Comparison of ENCODE assay signal across 12 mouse cellular contexts in the genomic region with DNA sequence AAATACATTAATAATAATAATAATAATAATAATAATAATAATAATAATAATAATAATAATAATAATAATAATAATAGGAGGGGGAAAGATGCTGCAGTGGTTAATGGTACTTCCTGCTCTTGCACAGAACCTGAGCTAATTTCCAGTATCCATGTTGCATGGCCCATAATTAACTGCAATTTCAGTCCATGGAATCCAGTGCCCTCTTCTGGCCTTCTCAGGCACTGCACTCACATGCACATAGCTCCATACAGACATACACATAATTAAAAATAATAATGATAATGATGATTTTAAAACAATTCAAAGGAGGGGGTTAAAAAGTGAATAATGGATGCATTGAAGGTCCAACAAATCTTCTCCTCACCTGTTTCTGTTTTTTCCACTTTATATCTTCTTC. TPM values are rescaled to one million over a fixed set of nuclear protein-coding genes. Genes with fewer than 3 reads are reported as not detected.
DNase-seq lines count a peak whose midpoint lies in the region; ATAC-seq and TF ChIP-seq lines count a peak whose summit lies in the region.
"Had no signal": no experiment of that assay in that cellular context is flagged by ENCODE, and none has a peak within 500 bp of the region (broad histone marks: within the 10 kb centered on the region; RNA-seq: fewer than 3 reads in every experiment).

No protein-coding gene starts in this region.

- H3K9me3 ChIP-seq in heart, embryonic 10.5 days: no peaks in the 10 kb centered on the region
- no peaks in the 10 kb centered on the region for H3K9me3 ChIP-seq in liver, postnatal 0 days (ENCODE audit: low read length)
- H3K9me3 ChIP-seq: hindbrain, embryonic 10.5 days; midbrain, embryonic 13.5 days had no signal

- H3K79me2 ChIP-seq in heart, adult 2 months (replicated peaks; ENCODE audit: control insufficient read depth, insufficient read depth, low read length): no peaks in the 10 kb centered on the region

- no peaks in the 10 kb centered on the region for H3K27me3 ChIP-seq in heart, adult 2 months (ENCODE audit: control insufficient read depth, insufficient read depth, low read length)
- no peaks in the 10 kb centered on the region for H3K27me3 ChIP-seq in heart, embryonic 10.5 days (ENCODE audit: insufficient read depth, poor library complexity, severe bottlenecking)
- no peaks in the 10 kb centered on the region for H3K27me3 ChIP-seq in liver, postnatal 0 days (ENCODE audit: insufficient read depth, low read length)
- H3K27me3 ChIP-seq: midbrain, embryonic 13.5 days had no signal

- TF ChIP-seq EP300 in heart, adult 2 months (IDR thresholded peaks at IDR 0.05; ENCODE audit: insufficient read depth, low read depth, low read length): no peak
- TF ChIP-seq EP300 in liver, postnatal 0 days (IDR thresholded peaks at IDR 0.05; ENCODE audit: low read depth): no peak

- ATAC-seq in liver, postnatal 0 days: no peak
- ATAC-seq: activated CD4-positive, CD25-positive, alpha-beta regulatory T cell, adult 4 months; midbrain, embryonic 13.5 days had no signal

- no peak for DNase-seq in heart, adult 2 months
- no peak for DNase-seq in heart, embryonic 10.5 days (ENCODE audit: low spot score)
- DNase-seq in lung, postnatal 36 days: peak; percentile 10
- DNase-seq in lung, postnatal 25 days (ENCODE audit: low spot score): no peak
- peak; percentile 41 for DNase-seq in MEL-GATA-1-ER (ENCODE audit: extremely low read depth, low read depth)
- peak; percentile 27 for DNase-seq in liver, postnatal 0 days
- no peak for DNase-seq in Muller cell, postnatal 12 days (ENCODE audit: inconsistent ontology term)
- DNase-seq in spleen, adult 18-20 months: no peak
- DNase-seq: cerebellum, adult 9-11 months had no signal

- TF ChIP-seq POLR2A in heart, adult 2 months (IDR thresholded peaks at IDR 0.05; ENCODE audit: insufficient read depth, low read depth, low read length): no peak

- no peak overlapping the region for H3K9ac ChIP-seq in heart, adult 2 months (ENCODE audit: low read depth, low read length)
- H3K9ac ChIP-seq in liver, postnatal 0 days (replicated peaks): no peak overlapping the region
- H3K9ac ChIP-seq: midbrain, embryonic 13.5 days had no signal

- intact Hi-C loops in heart, adult 2 months (cut with DNase I): loop anchor here (5.0 to 10.0 kb wide), 2 partner anchors 160 to 268 kb away; a partner anchor contains a TSS

- H3K4me2 ChIP-seq in liver, postnatal 0 days (ENCODE audit: low read depth, low read length): no peak overlapping the region
- H3K4me2 ChIP-seq: midbrain, embryonic 13.5 days had no signal

- H3K4me3 ChIP-seq in heart, adult 2 months: no peak overlapping the region
- H3K4me3 ChIP-seq in heart, embryonic 10.5 days: no peak overlapping the region
- no peak overlapping the region for H3K4me3 ChIP-seq in liver, postnatal 0 days (ENCODE audit: low read depth, low read length)
- H3K4me3 ChIP-seq: hindbrain, embryonic 10.5 days; midbrain, embryonic 13.5 days had no signal

- H3K4me1 ChIP-seq in heart, adult 2 months (ENCODE audit: control insufficient read depth, insufficient read depth, low read length): peaks cover 2% of the 10 kb centered on the region
- no peaks in the 10 kb centered on the region for H3K4me1 ChIP-seq in heart, embryonic 10.5 days
- no peaks in the 10 kb centered on the region for H3K4me1 ChIP-seq in liver, postnatal 0 days (ENCODE audit: insufficient read depth)

- H3K27ac ChIP-seq in heart, adult 2 months: no peak overlapping the region
- H3K27ac ChIP-seq in heart, embryonic 10.5 days: no peak overlapping the region
- no peak overlapping the region for H3K27ac ChIP-seq in liver, postnatal 0 days (ENCODE audit: low read depth)
- H3K27ac ChIP-seq: hindbrain, embryonic 10.5 days had no signal

- H3K36me3 ChIP-seq in heart, adult 2 months (ENCODE audit: control insufficient read depth, insufficient read depth, low read length): no peaks in the 10 kb centered on the region
- H3K36me3 ChIP-seq in heart, embryonic 10.5 days: no peaks in the 10 kb centered on the region
- H3K36me3 ChIP-seq in liver, postnatal 0 days (replicated peaks; ENCODE audit: insufficient read depth, low read length): no peaks in the 10 kb centered on the region
- H3K36me3 ChIP-seq: hindbrain, embryonic 10.5 days; midbrain, embryonic 13.5 days had no signal

- peak; percentile 42; the same call in 1 of the 2 replicates for TF ChIP-seq CTCF in heart, adult 2 months (IDR thresholded peaks at IDR 0.05)
- peak; percentile 58 for TF ChIP-seq CTCF in liver, postnatal 0 days (IDR thresholded peaks at IDR 0.05; ENCODE audit: low read depth)

RNA-seq across cellular contexts. Expression of a gene that starts 45.6 kb away (rescaled TPM):
- not detected for total RNA-seq in heart, adult 2 months (2021)
- polyA plus RNA-seq in heart, adult 2 months (2012; rRNA removed): 0.61 TPM in 1 of 2 replicates, not detected in the other
- 0.57 and 0.68 TPM in 2 replicates for polyA plus RNA-seq in heart, embryonic 10.5 days (2016; fragmentation: Nextera tagmentation; extraction: Ambion mirVana)
- 0.04 and 0.05 TPM in 2 replicates for polyA plus RNA-seq in liver, postnatal 0 days (2015; fragmentation: Nextera tagmentation; extraction: Ambion mirVana)

Comparison
In these comparisons a context has a peak if more than half of its experiments do, and no peak if none do; other contexts are left out.
1. DNase-seq: peak in lung, postnatal 36 days (single experiment), MEL-GATA-1-ER (single experiment) and liver, postnatal 0 days (single experiment); none in heart, adult 2 months (0 of 2), heart, embryonic 10.5 days (single experiment), lung, postnatal 25 days (single experiment), Muller cell, postnatal 12 days (single experiment) and spleen, adult 18-20 months (0 of 2).